Mouse (Mus musculus): ENCODE measurements around the gene Fam189a2. TPM values are rescaled to one million over a fixed set of nuclear protein-coding genes. Genes with fewer than 3 reads are reported as not detected.

The Fam189a2 gene
- 0.43 and 0.44 TPM in 2 replicates for polyA plus RNA-seq (2012; rRNA removed)

DNA sequence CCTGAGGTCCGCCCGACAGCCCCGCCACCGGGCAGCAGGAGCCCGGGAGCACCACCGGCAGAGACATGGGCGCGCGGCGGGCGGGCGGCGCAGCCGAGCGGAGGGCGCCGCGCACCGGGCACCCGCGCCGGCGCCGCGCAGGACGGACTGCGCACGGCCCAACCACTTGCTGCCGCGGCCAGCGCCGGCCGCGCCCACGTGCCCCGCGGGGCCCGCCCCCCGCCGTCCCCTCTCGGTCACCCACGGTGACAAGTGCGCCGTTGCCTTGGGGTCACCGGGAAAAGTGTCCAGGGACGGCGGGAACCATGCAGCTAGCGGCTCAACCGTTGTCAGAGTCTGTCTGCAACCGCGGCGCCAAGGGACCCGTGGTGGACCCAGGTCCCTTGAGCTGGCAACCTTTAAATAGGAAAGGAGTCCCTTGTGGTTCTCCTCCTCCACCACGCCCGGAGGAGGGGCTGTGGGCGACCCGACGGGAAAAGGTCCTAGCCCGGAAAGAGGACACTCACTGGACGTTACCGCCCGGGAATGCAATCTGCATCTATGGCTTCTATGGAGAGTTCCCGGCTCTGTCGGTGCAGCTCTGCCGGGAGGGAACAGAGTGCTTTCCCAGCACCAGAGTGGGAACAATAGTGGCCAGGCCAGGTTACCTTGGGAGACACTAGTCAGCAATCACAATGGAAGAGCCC, at the start of gene Fam189a2:
TSS of gene Fam189a2 (minus strand) at position 149 of the 686 bp plus-strand sequence.

Other genes with a start within 250 kb of the Fam189a2 start
- 5.0 and 5.5 TPM in 2 replicates for gene Tjp2, start 194.0 kb upstream of the Fam189a2 start, polyA plus RNA-seq (2012; rRNA removed)
- 15.0 and 15.7 TPM in 2 replicates for gene Fxn, start 249.6 kb upstream of the Fam189a2 start, polyA plus RNA-seq (2012; rRNA removed)